Mouse (Mus musculus) stomach, embryonic 15.5 days (tissue): ENCODE results near the gene Adprh. TPM values are rescaled to one million over a fixed set of nuclear protein-coding genes. Genes with fewer than 3 reads are reported as not detected.
A peak's percentile ranks its signal among the peaks of the same experiment; 100 is the strongest.
"Not testable (repeated sequence)": the region's sequence is repeated elsewhere in the genome, so short reads cannot be mapped to it uniquely, and the experiment has no call there.

Source experiments
- ATAC-seq: fragments of 200-750 bp; cut with Nextera tagmentation; 2 replicates; pipeline ENCODE4 v1.8.0; 2017; ENCODE audit warnings: low read depth, moderate number of reproducible peaks, moderate TSS enrichment; ENCODE audit not compliant: insufficient read depth, low FRiP score
- H3K27ac ChIP-seq: fragments of 300-500 bp; sonication (generic); 2 replicates; pipeline ENCODE4 v1.5.1; 2015; ENCODE audit warnings: mild to moderate bottlenecking, inconsistent platforms
- H3K27me3 ChIP-seq: fragments of 300-500 bp; sonication (generic); replicated peaks from 2 replicates; pipeline ENCODE4 v1.6.1; 2015; ENCODE audit warnings: inconsistent platforms
- H3K36me3 ChIP-seq: fragments of 300-500 bp; sonication (generic); 2 replicates; pipeline ENCODE4 v1.6.1; 2015; ENCODE audit warnings: inconsistent platforms
- H3K4me1 ChIP-seq: fragments of 300-500 bp; sonication (generic); 2 replicates; pipeline ENCODE4 v1.6.1; 2015; ENCODE audit warnings: inconsistent platforms
- H3K4me2 ChIP-seq: fragments of 300-500 bp; sonication (generic); 2 replicates; pipeline ENCODE4 v1.6.1; 2015; ENCODE audit warnings: mild to moderate bottlenecking, inconsistent platforms
- H3K4me3 ChIP-seq: fragments of 300-500 bp; sonication (generic); replicated peaks from 2 replicates; pipeline ENCODE4 v1.5.1; 2015; ENCODE audit warnings: inconsistent platforms
- H3K9ac ChIP-seq: fragments of 300-500 bp; sonication (generic); 2 replicates; pipeline ENCODE4 v1.6.1; 2015; ENCODE audit warnings: inconsistent platforms
- H3K9me3 ChIP-seq: fragments of 300-500 bp; sonication (generic); 2 replicates; pipeline ENCODE4 v1.6.1; 2016; ENCODE audit warnings: inconsistent platforms
- WGBS: fragments of 180-500 bp; shearing (Covaris S2); methylation state at CpG from one replicate; pipeline ENCODE4 v1.1.7; 2015; 5-methylcytosine and 5-hydroxymethylcytosine counted together
- polyA plus RNA-seq: library from polyadenylated mRNA; unstranded; fragments of >200 nt; fragmentation: Nextera tagmentation; extraction: Ambion mirVana; gene quantifications from 2 replicates; pipeline ENCODE4 v1.2.1, GENCODE M21; 2015

Adprh gene
- polyA plus RNA-seq: 77.1 and 80.4 TPM in 2 replicates

GRCm38 (mm10) chr16:38452442-38453202 lies at the start of gene Adprh:
Adprh (minus strand) TSS chr16:38452703.
- Histone ChIP-seq H3K9ac (peak within 1 kb of the TSS; percentile 77), H3K27ac (peak within 1 kb of the TSS; percentile 93), H3K4me1 (peaks cover 8% of the 10 kb centered on the region; the same call in 1 of the 2 replicates), H3K4me2 (peak within 1 kb of the TSS; percentile 60), H3K9me3 (no peaks in the 10 kb centered on the region), H3K27me3 (no peaks in the 10 kb centered on the region), H3K4me3 (peak within 1 kb of the TSS; percentile 75), H3K36me3 (no peaks in the 10 kb centered on the region)
- WGBS: under 1% methylated on average over 54 of the region's 61 CpGs
- peak; percentile 97 for ATAC-seq

DNA sequence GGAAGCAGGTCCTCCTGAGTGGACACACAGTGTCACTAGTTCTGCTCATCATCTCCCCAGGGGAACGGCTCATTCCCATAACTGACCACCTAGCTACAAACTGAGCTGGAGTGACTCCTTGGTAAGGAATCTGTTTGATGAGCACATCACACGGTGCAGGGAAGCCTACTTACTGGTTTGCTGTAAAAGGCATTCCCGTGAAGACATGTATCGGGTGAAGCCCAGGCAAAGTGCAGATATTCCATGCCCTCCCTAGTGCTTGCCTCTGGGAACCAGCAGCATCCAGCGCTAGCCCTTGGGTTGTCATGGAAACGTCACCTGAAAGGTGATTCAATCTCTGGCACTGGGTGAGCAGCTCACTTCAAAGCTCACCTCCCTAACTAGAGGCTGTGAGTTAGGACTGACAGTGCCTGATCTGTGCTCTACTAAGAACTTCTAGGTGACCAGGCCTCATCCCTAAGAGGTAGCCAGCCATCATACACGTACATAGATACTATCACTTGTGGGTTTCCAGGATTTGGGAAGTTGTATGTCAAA lies 44.2 kb upstream of the Adprh start:
- Histone ChIP-seq H3K4me3 (no peak overlapping the region), H3K9ac (no peak overlapping the region), H3K27ac (no peak overlapping the region), H3K4me2 (no peak overlapping the region), H3K9me3 (no peaks in the 10 kb centered on the region), H3K4me1 (no peaks in the 10 kb centered on the region), H3K36me3 (peaks cover 20% of the 10 kb centered on the region), H3K27me3 (no peaks in the 10 kb centered on the region)
- 80% methylated on average over 7 of the region's 7 CpGs for WGBS
- ATAC-seq: no peak

- Histone ChIP-seq H3K27me3 (no peaks in the 10 kb centered on the region), H3K36me3 (0 out of 2 replicates have a peak, but pooled peaks cover 11% of the 10 kb centered on the region), H3K9ac (no peak overlapping the region), H3K4me2 (no peak overlapping the region), H3K4me3 (no peak overlapping the region), H3K27ac (no peak overlapping the region), H3K9me3 (no peaks in the 10 kb centered on the region), H3K4me1 (no peaks in the 10 kb centered on the region)
- 81% methylated on average over 10 of the region's 10 CpGs for WGBS
- ATAC-seq: no peak
Measured at GRCm38 (mm10) chr16:38493890-38494289, 41.4 kb upstream of the Adprh start.

GRCm38 (mm10) chr16:38492551-38492950 lies 40.0 kb upstream of the Adprh start:
- WGBS: 83% methylated on average over 3 of the region's 3 CpGs
- H3K9ac ChIP-seq: no peak overlapping the region
- no peak overlapping the region for H3K4me3 ChIP-seq
- no peak overlapping the region for H3K4me2 ChIP-seq
- H3K27ac ChIP-seq: no peak overlapping the region
- H3K9me3 ChIP-seq: no peaks in the 10 kb centered on the region
- 0 out of 2 replicates have a peak, but pooled peaks cover 4% of the 10 kb centered on the region for H3K36me3 ChIP-seq
- no peaks in the 10 kb centered on the region for H3K4me1 ChIP-seq
- no peaks in the 10 kb centered on the region for H3K27me3 ChIP-seq
- ATAC-seq: no peak

GRCm38 (mm10) chr16:38483582-38484309 lies 31.2 kb upstream of the Adprh start:
- 0 out of 2 replicates have a peak, but pooled peaks cover 13% of the 10 kb centered on the region for H3K27me3 ChIP-seq
- H3K4me1 ChIP-seq: peaks cover 6% of the 10 kb centered on the region
- no peak overlapping the region for H3K9ac ChIP-seq
- H3K9me3 ChIP-seq: no peaks in the 10 kb centered on the region
- H3K27ac ChIP-seq: no peak overlapping the region
- H3K4me2 ChIP-seq: peak overlapping the region; percentile 62
- no peaks in the 10 kb centered on the region for H3K36me3 ChIP-seq
- WGBS: 25% methylated on average over 42 of the region's 42 CpGs
- peak overlapping the region; percentile 36 for H3K4me3 ChIP-seq
- ATAC-seq: peak; percentile 31; the same call in 1 of the 2 replicates

GRCm38 (mm10) chr16:38482780-38483562 lies 30.5 kb upstream of the Adprh start:
- Histone ChIP-seq H3K27me3 (0 out of 2 replicates have a peak, but pooled peaks cover 13% of the 10 kb centered on the region), H3K4me3 (peak overlapping the region; percentile 36), H3K4me2 (peak overlapping the region; percentile 62), H3K9me3 (no peaks in the 10 kb centered on the region), H3K36me3 (no peaks in the 10 kb centered on the region), H3K27ac (no peak overlapping the region), H3K9ac (no peak overlapping the region), H3K4me1 (peaks cover 6% of the 10 kb centered on the region)
- ATAC-seq: no peak
- 20% methylated on average over 32 of the region's 32 CpGs for WGBS

DNA sequence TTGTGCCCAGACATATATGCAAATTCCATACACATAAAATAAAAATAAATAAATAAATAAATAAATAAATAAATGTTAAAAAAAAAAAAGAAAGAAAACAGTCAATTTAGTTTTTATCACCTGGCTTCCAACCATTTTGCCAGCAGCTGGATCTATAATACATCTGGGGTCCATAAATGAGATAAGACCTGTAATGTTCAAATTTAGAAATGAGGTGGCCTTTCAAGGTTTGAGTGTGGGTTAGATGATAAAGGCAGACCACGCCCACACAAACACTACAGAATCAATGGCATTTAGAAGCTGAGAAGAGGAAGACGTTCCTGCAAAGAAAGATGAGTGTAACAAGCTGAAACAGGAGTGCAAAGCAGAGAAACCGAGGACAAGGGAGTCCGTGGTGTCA lies 28.8 kb upstream of the Adprh start:
- Histone ChIP-seq H3K27me3 (0 out of 2 replicates have a peak, but pooled peaks cover 13% of the 10 kb centered on the region), H3K9me3 (no peaks in the 10 kb centered on the region), H3K4me2 (no peak overlapping the region), H3K27ac (no peak overlapping the region), H3K36me3 (no peaks in the 10 kb centered on the region), H3K9ac (no peak overlapping the region), H3K4me1 (peaks cover 11% of the 10 kb centered on the region), H3K4me3 (no peak overlapping the region)
- 68% methylated on average over 4 of the region's 4 CpGs for WGBS
- no peak for ATAC-seq

DNA sequence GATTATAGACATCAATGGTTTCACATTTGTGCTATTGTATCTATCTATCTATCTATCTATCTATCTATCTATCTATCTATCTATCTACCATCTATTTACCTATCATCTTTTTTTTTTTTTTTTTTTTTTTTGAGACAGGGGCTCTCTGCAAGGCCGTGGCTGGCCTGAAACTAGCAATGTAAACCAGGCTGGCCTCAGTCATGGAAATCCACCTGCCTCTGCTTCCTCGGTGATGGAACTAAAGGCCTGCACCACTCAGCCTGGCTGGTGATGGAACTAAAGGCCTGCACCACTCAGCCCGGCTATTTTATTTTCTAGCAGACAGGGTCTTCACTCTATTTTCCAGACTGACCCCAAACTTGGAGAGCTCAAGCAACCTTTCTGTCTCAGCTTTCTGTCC lies 25.8 kb upstream of the Adprh start:
- H3K4me3 ChIP-seq: no peak overlapping the region
- WGBS: 89% methylated on average over 3 of the region's 3 CpGs
- no peak overlapping the region for H3K9ac ChIP-seq
- H3K36me3 ChIP-seq: no peaks in the 10 kb centered on the region
- H3K9me3 ChIP-seq: no peaks in the 10 kb centered on the region
- no peak for ATAC-seq
- 0 out of 2 replicates have a peak, but pooled peaks cover 6% of the 10 kb centered on the region for H3K27me3 ChIP-seq
- H3K4me1 ChIP-seq: peaks cover 9% of the 10 kb centered on the region
- H3K4me2 ChIP-seq: no peak overlapping the region
- no peak overlapping the region for H3K27ac ChIP-seq

DNA sequence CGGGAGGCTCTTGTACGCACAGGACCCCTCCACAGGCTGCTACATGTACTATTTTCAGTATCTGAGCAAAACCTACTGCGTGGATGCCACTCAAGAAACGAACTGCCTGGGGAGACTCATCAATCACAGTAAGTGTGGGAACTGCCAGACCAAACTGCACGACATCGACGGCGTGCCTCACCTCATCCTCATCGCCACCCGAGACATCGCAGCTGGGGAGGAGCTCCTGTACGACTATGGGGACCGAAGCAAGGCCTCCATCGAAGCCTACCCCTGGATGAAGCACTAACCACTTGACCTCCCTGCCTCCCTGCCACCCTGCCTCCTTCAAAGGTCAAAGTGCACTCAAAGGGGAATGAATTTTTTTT lies 24.7 kb upstream of the Adprh start:
- H3K4me1 ChIP-seq, H3K27me3 ChIP-seq, H3K9me3 ChIP-seq, H3K36me3 ChIP-seq, H3K27ac ChIP-seq, H3K9ac ChIP-seq, ATAC-seq: not testable (repeated sequence)
- 26% methylated on average over 14 of the region's 14 CpGs for WGBS
- peak overlapping the region; percentile 37 for H3K4me3 ChIP-seq
- H3K4me2 ChIP-seq: peak overlapping the region; percentile 74

DNA sequence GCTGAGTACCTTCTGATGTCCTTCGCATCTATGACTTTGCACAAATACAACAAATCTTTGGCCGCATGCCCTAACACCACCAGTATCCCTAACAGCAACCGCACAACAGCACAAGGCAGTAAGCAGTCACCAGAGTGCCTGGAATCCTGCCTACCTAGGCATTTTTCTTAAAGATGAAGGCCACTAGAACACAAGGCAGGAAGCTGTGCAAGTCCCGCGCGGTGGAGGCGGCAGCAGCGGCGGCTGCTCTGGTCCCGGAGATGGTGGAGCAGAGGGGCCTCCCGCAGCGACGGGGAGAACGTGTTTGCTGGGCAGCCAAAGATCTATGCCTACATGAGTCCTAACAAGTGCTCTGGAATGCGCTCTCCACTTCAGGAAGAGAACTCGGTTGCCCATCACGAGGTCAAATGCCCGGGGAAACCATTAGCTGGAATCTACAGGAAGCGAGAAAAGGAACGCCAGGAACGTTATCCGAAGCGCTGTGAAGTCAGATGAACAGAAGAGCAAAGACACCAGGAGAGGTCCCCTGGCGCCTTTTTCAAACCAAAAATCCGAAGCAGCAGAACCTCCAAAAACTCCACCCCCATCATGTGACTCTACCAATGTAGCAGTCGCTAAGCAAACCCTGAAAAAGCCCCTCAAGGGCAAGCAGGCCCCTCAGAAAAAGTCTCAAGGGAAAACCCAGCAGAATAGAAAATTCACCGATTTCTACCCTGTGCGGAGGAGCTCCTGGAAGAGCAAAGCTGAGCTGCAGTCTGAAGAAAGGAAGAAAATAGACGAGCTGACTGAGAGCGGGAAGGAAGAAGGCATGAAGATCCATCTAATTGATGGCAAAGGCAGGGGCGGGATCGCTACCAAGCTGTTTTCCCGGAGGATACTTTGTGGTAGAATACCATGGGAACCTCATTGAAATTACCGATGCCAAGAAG lies 24.1 kb upstream of the Adprh start:
- Histone ChIP-seq H3K4me2 (peak overlapping the region; percentile 74), H3K4me3 (peak overlapping the region; percentile 37), H3K4me1 (0 out of 2 replicates have a peak, but pooled peaks cover 6% of the 10 kb centered on the region), H3K27ac (no peak overlapping the region), H3K27me3 (no peaks in the 10 kb centered on the region), H3K9me3 (no peaks in the 10 kb centered on the region), H3K9ac (no peak overlapping the region), H3K36me3 (no peaks in the 10 kb centered on the region)
- 8% methylated on average over 34 of the region's 34 CpGs for WGBS
- ATAC-seq: peak; percentile 47; the same call in 1 of the 2 replicates
